Mouse (Mus musculus): ENCODE results near the gene Trim46. TPM values are rescaled to one million over a fixed set of nuclear protein-coding genes. Genes with fewer than 3 reads are reported as not detected.
A peak's percentile ranks its signal among the peaks of the same experiment; 100 is the strongest.

Gene Trim46
- polyA plus RNA-seq, 1 experiment from 2014 or later: 57.7 TPM

- H3K9me3 ChIP-seq: no peaks in the 10 kb centered on the region
- no peak overlapping the region for H3K4me2 ChIP-seq (replicated peaks)
- 56% methylated on average over 4 of the region's 4 CpGs for WGBS
- H3K36me3 ChIP-seq: peaks cover 15% of the 10 kb centered on the region
- H3K4me1 ChIP-seq: peaks cover 46% of the 10 kb centered on the region
- H3K27me3 ChIP-seq: no peaks in the 10 kb centered on the region
- no peak overlapping the region for H3K4me3 ChIP-seq
- no peak overlapping the region for H3K9ac ChIP-seq (replicated peaks)
- no peak overlapping the region for H3K27ac ChIP-seq (replicated peaks)
- ATAC-seq (replicated peaks): no peak
These were observed 16.8 kb downstream of the Trim46 start for GRCm38 (mm10) chr3:89229276-89229675.

- Histone ChIP-seq H3K4me3 (peak within 1 kb of the TSS; percentile 50), H3K36me3 (peaks cover 11% of the 10 kb centered on the region), H3K4me2 (replicated peaks) (peak within 1 kb of the TSS; percentile 76), H3K4me1 (peaks cover 50% of the 10 kb centered on the region), H3K9ac (replicated peaks) (peak within 1 kb of the TSS; percentile 54), H3K27me3 (no peaks in the 10 kb centered on the region), H3K9me3 (no peaks in the 10 kb centered on the region), H3K27ac (replicated peaks) (peak within 1 kb of the TSS; percentile 90)
- WGBS: 39% methylated on average over 10 of the region's 10 CpGs
- ATAC-seq (replicated peaks): no peak
These were observed 17.3 kb downstream of the Trim46 start, which contains the start of gene Muc1 for GRCm38 (mm10) chr3:89228836-89229235. Muc1 (plus strand) TSS chr3:89229057.

- H3K9ac ChIP-seq (replicated peaks): peak overlapping the region; percentile 54
- H3K36me3 ChIP-seq: 0 out of 2 replicates have a peak, but pooled peaks cover 6% of the 10 kb centered on the region
- ATAC-seq (replicated peaks): peak; percentile 27
- no peaks in the 10 kb centered on the region for H3K9me3 ChIP-seq
- peak overlapping the region; percentile 90 for H3K27ac ChIP-seq (replicated peaks)
- H3K4me2 ChIP-seq (replicated peaks): peak overlapping the region; percentile 76
- H3K4me1 ChIP-seq: peaks cover 57% of the 10 kb centered on the region
- under 1% methylated on average over 20 of the region's 20 CpGs for WGBS
- H3K4me3 ChIP-seq: peak overlapping the region; percentile 50
- H3K27me3 ChIP-seq: no peaks in the 10 kb centered on the region
These were observed 17.9 kb downstream of the Trim46 start for GRCm38 (mm10) chr3:89228180-89228549.

- Histone ChIP-seq H3K27me3 (no peaks in the 10 kb centered on the region), H3K27ac (replicated peaks) (peak overlapping the region; percentile 90), H3K4me3 (peak overlapping the region; percentile 50), H3K4me1 (peaks cover 61% of the 10 kb centered on the region), H3K4me2 (replicated peaks) (peak overlapping the region; percentile 76), H3K36me3 (no peaks in the 10 kb centered on the region), H3K9me3 (no peaks in the 10 kb centered on the region), H3K9ac (replicated peaks) (peak overlapping the region; percentile 54)
- 1% methylated on average over 41 of the region's 41 CpGs for WGBS
- ATAC-seq (replicated peaks): peak; percentile 83
These were observed 18.6 kb downstream of the Trim46 start for GRCm38 (mm10) chr3:89227307-89228179.

GRCm38 (mm10) chr3:89226900-89227299, 19.2 kb downstream of the Trim46 start, which contains the start of gene Mtx1:
Mtx1 (minus strand) TSS chr3:89227088.
- H3K36me3 ChIP-seq: no peaks in the 10 kb centered on the region
- ATAC-seq (replicated peaks): no peak; the same call in 1 of the 2 replicates
- H3K4me1 ChIP-seq: peaks cover 61% of the 10 kb centered on the region
- peak within 1 kb of the TSS; percentile 90 for H3K27ac ChIP-seq (replicated peaks)
- WGBS: under 1% methylated on average over 21 of the region's 21 CpGs
- peak within 1 kb of the TSS; percentile 76 for H3K4me2 ChIP-seq (replicated peaks)
- peak within 1 kb of the TSS; percentile 50 for H3K4me3 ChIP-seq
- no peaks in the 10 kb centered on the region for H3K9me3 ChIP-seq
- peak within 1 kb of the TSS; percentile 54 for H3K9ac ChIP-seq (replicated peaks)
- no peaks in the 10 kb centered on the region for H3K27me3 ChIP-seq

GRCm38 (mm10) chr3:89226361-89226760, 19.7 kb downstream of the Trim46 start:
- Histone ChIP-seq H3K9ac (replicated peaks) (peak overlapping the region; percentile 54), H3K4me3 (peak overlapping the region; percentile 50), H3K27ac (replicated peaks) (peak overlapping the region; percentile 90), H3K27me3 (no peaks in the 10 kb centered on the region), H3K4me1 (peaks cover 61% of the 10 kb centered on the region), H3K4me2 (replicated peaks) (peak overlapping the region; percentile 76), H3K9me3 (no peaks in the 10 kb centered on the region), H3K36me3 (no peaks in the 10 kb centered on the region; the same call in 1 of the 2 replicates)
- 3% methylated on average over 11 of the region's 11 CpGs for WGBS
- ATAC-seq (replicated peaks): no peak

GRCm38 (mm10) chr3:89225918-89226317, 20.2 kb downstream of the Trim46 start:
- Histone ChIP-seq H3K27me3 (no peaks in the 10 kb centered on the region), H3K4me1 (peaks cover 61% of the 10 kb centered on the region), H3K27ac (replicated peaks) (peak overlapping the region; percentile 90), H3K4me2 (replicated peaks) (peak overlapping the region; percentile 76), H3K36me3 (peaks cover 2% of the 10 kb centered on the region), H3K9me3 (no peaks in the 10 kb centered on the region), H3K4me3 (peak overlapping the region; percentile 50), H3K9ac (replicated peaks) (peak overlapping the region; percentile 54)
- ATAC-seq (replicated peaks): peak; percentile 46
- WGBS: 3% methylated on average over 4 of the region's 4 CpGs

- peak overlapping the region; percentile 54 for H3K9ac ChIP-seq (replicated peaks)
- peaks cover 61% of the 10 kb centered on the region for H3K4me1 ChIP-seq
- ATAC-seq (replicated peaks): no peak
- peak overlapping the region; percentile 76 for H3K4me2 ChIP-seq (replicated peaks)
- peaks cover 3% of the 10 kb centered on the region for H3K36me3 ChIP-seq
- 5% methylated on average over 12 of the region's 12 CpGs for WGBS
- H3K27ac ChIP-seq (replicated peaks): peak overlapping the region; percentile 90
- no peaks in the 10 kb centered on the region for H3K27me3 ChIP-seq
- H3K9me3 ChIP-seq: no peaks in the 10 kb centered on the region
- peak overlapping the region; percentile 50 for H3K4me3 ChIP-seq
These were observed 20.7 kb downstream of the Trim46 start for GRCm38 (mm10) chr3:89225321-89225815.

GRCm38 (mm10) chr3:89224796-89225195, 21.3 kb downstream of the Trim46 start:
- H3K27me3 ChIP-seq: no peaks in the 10 kb centered on the region
- no peak for ATAC-seq (replicated peaks)
- H3K4me2 ChIP-seq (replicated peaks): peak overlapping the region; percentile 76
- H3K4me3 ChIP-seq: peak overlapping the region; percentile 50
- H3K9ac ChIP-seq (replicated peaks): peak overlapping the region; percentile 54
- 22% methylated on average over 11 of the region's 11 CpGs for WGBS
- H3K9me3 ChIP-seq: no peaks in the 10 kb centered on the region
- peaks cover 61% of the 10 kb centered on the region for H3K4me1 ChIP-seq
- peaks cover 3% of the 10 kb centered on the region for H3K36me3 ChIP-seq
- H3K27ac ChIP-seq (replicated peaks): peak overlapping the region; percentile 90

- WGBS: 47% methylated on average over 5 of the region's 5 CpGs
- peak overlapping the region; percentile 27 for H3K27ac ChIP-seq (replicated peaks)
- no peak overlapping the region for H3K4me2 ChIP-seq (replicated peaks)
These were observed 24.9 kb downstream of the Trim46 start for GRCm38 (mm10) chr3:89221167-89221566.

GRCm38 (mm10) chr3:89219546-89219945, 26.6 kb downstream of the Trim46 start:
- Histone ChIP-seq H3K27me3 (no peaks in the 10 kb centered on the region), H3K36me3 (peaks cover 3% of the 10 kb centered on the region), H3K4me2 (replicated peaks) (no peak overlapping the region), H3K4me1 (peaks cover 42% of the 10 kb centered on the region), H3K4me3 (no peak overlapping the region), H3K9me3 (no peaks in the 10 kb centered on the region), H3K9ac (replicated peaks) (no peak overlapping the region), H3K27ac (replicated peaks) (peak overlapping the region; percentile 39; the same call in 1 of the 2 replicates)
- ATAC-seq (replicated peaks): no peak
- WGBS: 47% methylated on average over 8 of the region's 8 CpGs

More at GRCm38 (mm10) chr3:89221167-89221566, 24.9 kb downstream of the Trim46 start:
- Histone ChIP-seq H3K9me3 (no peaks in the 10 kb centered on the region), H3K4me3 (no peak overlapping the region), H3K4me1 (peaks cover 42% of the 10 kb centered on the region), H3K36me3 (peaks cover 3% of the 10 kb centered on the region), H3K27me3 (no peaks in the 10 kb centered on the region), H3K9ac (replicated peaks) (no peak overlapping the region)
- ATAC-seq (replicated peaks): no peak

- Histone ChIP-seq H3K4me3 (no peak overlapping the region), H3K9me3 (no peaks in the 10 kb centered on the region), H3K9ac (replicated peaks) (no peak overlapping the region), H3K4me1 (peaks cover 33% of the 10 kb centered on the region), H3K36me3 (peaks cover 3% of the 10 kb centered on the region), H3K27me3 (no peaks in the 10 kb centered on the region), H3K4me2 (replicated peaks) (no peak overlapping the region), H3K27ac (replicated peaks) (no peak overlapping the region)
- ATAC-seq (replicated peaks): no peak
- 71% methylated on average over 1 of the region's 1 CpGs for WGBS
These were observed 27.8 kb downstream of the Trim46 start for GRCm38 (mm10) chr3:89218271-89218670.

Data from forebrain, embryonic 15.5 days (tissue).